Mouse (Mus musculus): ENCODE measurements around the gene Olfr372. TPM values are rescaled to one million over a fixed set of nuclear protein-coding genes. Genes with fewer than 3 reads are reported as not detected.
"Not testable (repeated sequence)": the region's sequence is repeated elsewhere in the genome, so short reads cannot be mapped to it uniquely, and the experiment has no call there.

The Olfr372 gene
- polyA plus RNA-seq, 1 experiment from 2014 or later, result not detected

DNA sequence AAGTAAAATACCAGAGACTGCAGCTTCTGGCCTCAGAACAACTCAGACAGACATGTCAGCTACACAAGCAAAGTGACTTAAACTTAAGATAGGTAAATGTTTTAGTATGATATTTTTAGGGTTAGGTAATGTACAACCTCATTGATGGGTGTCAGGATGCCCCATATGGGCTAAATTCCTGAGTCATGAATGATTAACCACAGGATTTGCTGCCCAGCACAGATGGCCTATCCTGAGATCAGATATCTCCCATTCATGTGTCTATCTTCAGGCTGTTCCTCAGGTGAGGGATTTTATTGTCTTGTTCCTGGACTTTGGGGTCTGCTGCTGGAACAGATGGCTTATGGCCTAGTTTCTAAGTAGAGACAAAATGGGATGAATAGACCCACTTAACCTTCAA, 13.6 kb downstream of the Olfr372 start:
- not testable (repeated sequence) for H3K27ac ChIP-seq (replicated peaks in 1 of 2; ENCODE audit: control insufficient read depth in 1 of 2, insufficient read depth in 1 of 2, low read depth in 2 of 2, low read length in 2 of 2); ATAC-seq (ENCODE audit: insufficient number of reproducible peaks, insufficient read depth, low FRiP score, low read depth)

GRCm38 (mm10) chr8:72057643-72058042, 16.6 kb downstream of the Olfr372 start:
- WGBS, result 69% methylated on average over 3 of the region's 4 CpGs
- H3K4me3 ChIP-seq (ENCODE audit: control insufficient read depth in 1 of 2, insufficient read depth in 1 of 2, low read depth in 1 of 2, low read length in 2 of 2), result not testable (repeated sequence)

More for the DNA sequence above, 13.6 kb downstream of the Olfr372 start:
- not testable (repeated sequence) for H3K27me3 ChIP-seq (ENCODE audit: control insufficient read depth, insufficient read depth, low read length); H3K4me3 ChIP-seq (ENCODE audit: control insufficient read depth in 1 of 2, insufficient read depth in 1 of 2, low read depth in 1 of 2, low read length in 2 of 2); H3K4me2 ChIP-seq (ENCODE audit: low read length); H3K36me3 ChIP-seq (ENCODE audit: control insufficient read depth, insufficient read depth, low read length); H3K4me1 ChIP-seq (ENCODE audit: control insufficient read depth in 2 of 2, insufficient read depth in 2 of 2, low read length in 2 of 2); H3K9me3 ChIP-seq (ENCODE audit: control insufficient read depth, low read length); H3K9ac ChIP-seq (ENCODE audit: low read length)

GRCm38 (mm10) chr8:72066819-72067399, 25.9 kb downstream of the Olfr372 start:
- H3K27me3 ChIP-seq (ENCODE audit: control insufficient read depth, insufficient read depth, low read length); H3K4me3 ChIP-seq (ENCODE audit: control insufficient read depth in 1 of 2, insufficient read depth in 1 of 2, low read depth in 1 of 2, low read length in 2 of 2); H3K9ac ChIP-seq (ENCODE audit: low read length); H3K27ac ChIP-seq (replicated peaks in 1 of 2; ENCODE audit: control insufficient read depth in 1 of 2, insufficient read depth in 1 of 2, low read depth in 2 of 2, low read length in 2 of 2); ATAC-seq (ENCODE audit: insufficient number of reproducible peaks, insufficient read depth, low FRiP score, low read depth); H3K4me2 ChIP-seq (ENCODE audit: low read length); H3K9me3 ChIP-seq (ENCODE audit: control insufficient read depth, low read length); H3K4me1 ChIP-seq (ENCODE audit: control insufficient read depth in 2 of 2, insufficient read depth in 2 of 2, low read length in 2 of 2); H3K36me3 ChIP-seq (ENCODE audit: control insufficient read depth, insufficient read depth, low read length): not testable (repeated sequence)
- WGBS, result 67% methylated on average over 1 of the region's 1 CpGs

More at GRCm38 (mm10) chr8:72057643-72058042, 16.6 kb downstream of the Olfr372 start:
- not testable (repeated sequence) for ATAC-seq (ENCODE audit: insufficient number of reproducible peaks, insufficient read depth, low FRiP score, low read depth); H3K4me2 ChIP-seq (ENCODE audit: low read length); H3K27ac ChIP-seq (replicated peaks in 1 of 2; ENCODE audit: control insufficient read depth in 1 of 2, insufficient read depth in 1 of 2, low read depth in 2 of 2, low read length in 2 of 2); H3K36me3 ChIP-seq (ENCODE audit: control insufficient read depth, insufficient read depth, low read length); H3K9me3 ChIP-seq (ENCODE audit: control insufficient read depth, low read length); H3K9ac ChIP-seq (ENCODE audit: low read length); H3K4me1 ChIP-seq (ENCODE audit: control insufficient read depth in 2 of 2, insufficient read depth in 2 of 2, low read length in 2 of 2); H3K27me3 ChIP-seq (ENCODE audit: control insufficient read depth, insufficient read depth, low read length)

GRCm38 (mm10) chr8:72082877-72083276, 41.9 kb downstream of the Olfr372 start, which contains the start of gene Olfr373:
TSS of gene Olfr373 (plus strand) at chr8:72083177.
- not testable (repeated sequence) for H3K9me3 ChIP-seq (ENCODE audit: control insufficient read depth, low read length); H3K36me3 ChIP-seq (ENCODE audit: control insufficient read depth, insufficient read depth, low read length)

DNA sequence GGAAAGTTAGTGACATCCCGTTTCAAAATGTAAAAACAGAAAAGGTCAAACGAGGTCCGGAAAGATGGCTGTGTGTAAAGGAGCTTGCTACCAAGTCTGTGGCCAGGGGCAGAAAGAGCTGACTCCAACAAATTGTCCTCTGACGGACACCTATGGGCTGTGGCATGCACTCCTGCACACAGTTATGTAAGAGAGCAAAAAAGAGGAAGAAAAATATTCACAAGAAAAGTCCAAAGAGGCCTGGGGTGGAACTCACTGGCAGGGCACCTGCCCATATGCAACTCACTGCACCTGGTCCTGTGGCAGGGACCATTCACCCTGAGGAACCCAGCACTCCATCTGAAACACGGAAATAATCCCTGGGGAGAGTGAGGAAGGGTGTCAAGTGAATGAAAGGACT, 43.7 kb downstream of the Olfr372 start:
- H3K9ac ChIP-seq (ENCODE audit: low read length), result no peak overlapping the region

More at GRCm38 (mm10) chr8:72082877-72083276, 41.9 kb downstream of the Olfr372 start, which contains the start of gene Olfr373:
- not testable (repeated sequence) for H3K9ac ChIP-seq (ENCODE audit: low read length); H3K4me2 ChIP-seq (ENCODE audit: low read length); H3K27ac ChIP-seq (replicated peaks in 1 of 2; ENCODE audit: control insufficient read depth in 1 of 2, insufficient read depth in 1 of 2, low read depth in 2 of 2, low read length in 2 of 2); H3K27me3 ChIP-seq (ENCODE audit: control insufficient read depth, insufficient read depth, low read length); H3K4me1 ChIP-seq (ENCODE audit: control insufficient read depth in 2 of 2, insufficient read depth in 2 of 2, low read length in 2 of 2); H3K4me3 ChIP-seq (ENCODE audit: control insufficient read depth in 1 of 2, insufficient read depth in 1 of 2, low read depth in 1 of 2, low read length in 2 of 2); ATAC-seq (ENCODE audit: insufficient number of reproducible peaks, insufficient read depth, low FRiP score, low read depth)

DNA sequence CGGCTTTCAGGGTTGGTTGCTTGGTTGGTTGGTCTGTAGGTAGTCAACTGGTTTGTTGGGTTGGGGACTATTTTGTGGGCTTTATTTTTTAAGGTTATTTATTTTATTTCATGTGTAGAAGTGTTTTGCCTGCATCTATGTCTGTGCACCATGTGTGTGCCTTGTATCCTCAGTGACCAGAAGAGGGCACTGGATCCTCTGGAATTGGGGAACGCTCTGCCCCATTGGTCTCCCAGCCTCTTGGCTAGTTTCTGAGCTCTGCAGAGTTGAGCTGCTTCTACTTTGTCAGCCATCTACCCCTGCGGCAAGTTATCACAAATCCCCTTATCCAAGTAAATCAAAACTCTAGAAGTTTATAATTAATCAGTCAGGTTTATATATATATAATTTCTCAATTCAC, 46.6 kb downstream of the Olfr372 start:
- not testable (repeated sequence) for H3K4me3 ChIP-seq (ENCODE audit: control insufficient read depth in 1 of 2, insufficient read depth in 1 of 2, low read depth in 1 of 2, low read length in 2 of 2); H3K9ac ChIP-seq (ENCODE audit: low read length); ATAC-seq (ENCODE audit: insufficient number of reproducible peaks, insufficient read depth, low FRiP score, low read depth); H3K27me3 ChIP-seq (ENCODE audit: control insufficient read depth, insufficient read depth, low read length); H3K27ac ChIP-seq (replicated peaks in 1 of 2; ENCODE audit: control insufficient read depth in 1 of 2, insufficient read depth in 1 of 2, low read depth in 2 of 2, low read length in 2 of 2); H3K4me2 ChIP-seq (ENCODE audit: low read length); H3K9me3 ChIP-seq (ENCODE audit: control insufficient read depth, low read length); H3K36me3 ChIP-seq (ENCODE audit: control insufficient read depth, insufficient read depth, low read length); H3K4me1 ChIP-seq (ENCODE audit: control insufficient read depth in 2 of 2, insufficient read depth in 2 of 2, low read length in 2 of 2)
- WGBS, result 83% methylated on average over 3 of the region's 3 CpGs

More for the DNA sequence above, 43.7 kb downstream of the Olfr372 start:
- Histone ChIP-seq H3K9me3 (ENCODE audit: control insufficient read depth, low read length) (no peaks in the 10 kb centered on the region), H3K4me3 (ENCODE audit: control insufficient read depth in 1 of 2, insufficient read depth in 1 of 2, low read depth in 1 of 2, low read length in 2 of 2) (no peak overlapping the region), H3K4me2 (ENCODE audit: low read length) (no peak overlapping the region), H3K27ac (replicated peaks in 1 of 2; ENCODE audit: control insufficient read depth in 1 of 2, insufficient read depth in 1 of 2, low read depth in 2 of 2, low read length in 2 of 2) (no peak overlapping the region), H3K4me1 (ENCODE audit: control insufficient read depth in 2 of 2, insufficient read depth in 2 of 2, low read length in 2 of 2) (no peaks in the 10 kb centered on the region), H3K36me3 (ENCODE audit: control insufficient read depth, insufficient read depth, low read length) (no peaks in the 10 kb centered on the region), H3K27me3 (ENCODE audit: control insufficient read depth, insufficient read depth, low read length) (no peaks in the 10 kb centered on the region)
- ATAC-seq (ENCODE audit: insufficient number of reproducible peaks, insufficient read depth, low FRiP score, low read depth), result no peak
- WGBS, result 48% methylated on average over 5 of the region's 5 CpGs

DNA sequence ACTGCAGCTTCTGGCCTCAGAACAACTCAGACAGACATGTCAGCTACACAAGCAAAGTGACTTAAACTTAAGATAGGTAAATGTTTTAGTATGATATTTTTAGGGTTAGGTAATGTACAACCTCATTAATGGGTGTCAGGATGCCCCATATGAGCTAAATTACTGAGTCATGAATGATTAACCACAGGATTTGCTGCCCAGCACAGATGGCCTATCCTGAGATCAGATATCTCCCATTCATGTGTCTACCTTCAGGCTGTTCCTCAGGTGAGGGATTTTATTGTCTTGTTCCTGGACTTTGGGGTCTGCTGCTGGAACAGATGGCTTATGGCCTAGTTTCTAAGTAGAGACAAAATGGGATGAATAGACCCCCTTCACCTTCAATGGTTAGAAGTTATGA, 55.7 kb downstream of the Olfr372 start:
- H3K36me3 ChIP-seq (ENCODE audit: control insufficient read depth, insufficient read depth, low read length); H3K9ac ChIP-seq (ENCODE audit: low read length); H3K9me3 ChIP-seq (ENCODE audit: control insufficient read depth, low read length); H3K27me3 ChIP-seq (ENCODE audit: control insufficient read depth, insufficient read depth, low read length); H3K4me1 ChIP-seq (ENCODE audit: control insufficient read depth in 2 of 2, insufficient read depth in 2 of 2, low read length in 2 of 2); H3K27ac ChIP-seq (replicated peaks in 1 of 2; ENCODE audit: control insufficient read depth in 1 of 2, insufficient read depth in 1 of 2, low read depth in 2 of 2, low read length in 2 of 2); H3K4me3 ChIP-seq (ENCODE audit: control insufficient read depth in 1 of 2, insufficient read depth in 1 of 2, low read depth in 1 of 2, low read length in 2 of 2); ATAC-seq (ENCODE audit: insufficient number of reproducible peaks, insufficient read depth, low FRiP score, low read depth); H3K4me2 ChIP-seq (ENCODE audit: low read length): not testable (repeated sequence)

DNA sequence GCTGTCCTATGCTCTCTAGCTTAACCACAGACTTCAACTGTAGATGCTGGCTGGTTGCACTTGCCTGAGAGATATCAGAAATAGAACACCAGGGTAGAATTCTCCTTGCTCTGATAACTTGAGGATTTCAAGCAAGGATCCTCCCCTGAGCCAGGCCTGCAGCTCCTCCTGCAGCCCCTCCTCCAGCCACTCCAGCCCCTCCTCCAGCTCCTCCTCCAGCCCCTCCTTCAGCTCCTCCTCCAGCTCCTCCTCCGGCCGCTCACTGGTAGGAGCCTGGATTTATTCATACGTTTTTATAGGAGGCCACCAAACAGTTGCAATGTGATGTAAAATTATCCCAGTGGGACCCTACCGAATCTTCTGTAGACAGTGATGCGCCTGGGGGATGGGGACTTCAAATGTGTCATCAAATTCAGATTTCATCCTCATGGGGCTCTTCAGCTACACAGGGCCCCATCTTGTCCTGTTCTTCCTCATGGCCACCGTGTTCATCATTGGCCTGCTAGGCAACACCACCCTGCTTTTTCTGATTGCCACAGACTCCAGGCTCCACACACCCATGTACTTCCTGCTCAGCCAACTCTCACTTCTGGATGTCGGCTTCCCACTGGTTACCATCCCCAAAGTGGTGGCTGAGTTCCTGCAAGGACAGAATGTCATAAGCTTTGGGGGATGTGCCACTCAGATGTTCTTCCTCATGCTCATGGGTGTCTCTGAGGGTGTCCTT, 58.5 kb downstream of the Olfr372 start:
- not testable (repeated sequence) for H3K4me3 ChIP-seq (ENCODE audit: control insufficient read depth in 1 of 2, insufficient read depth in 1 of 2, low read depth in 1 of 2, low read length in 2 of 2); ATAC-seq (ENCODE audit: insufficient number of reproducible peaks, insufficient read depth, low FRiP score, low read depth); H3K4me2 ChIP-seq (ENCODE audit: low read length); H3K9ac ChIP-seq (ENCODE audit: low read length); H3K9me3 ChIP-seq (ENCODE audit: control insufficient read depth, low read length); H3K4me1 ChIP-seq (ENCODE audit: control insufficient read depth in 2 of 2, insufficient read depth in 2 of 2, low read length in 2 of 2); H3K27me3 ChIP-seq (ENCODE audit: control insufficient read depth, insufficient read depth, low read length); H3K36me3 ChIP-seq (ENCODE audit: control insufficient read depth, insufficient read depth, low read length); H3K27ac ChIP-seq (replicated peaks in 1 of 2; ENCODE audit: control insufficient read depth in 1 of 2, insufficient read depth in 1 of 2, low read depth in 2 of 2, low read length in 2 of 2)
- WGBS, result 39% methylated on average over 6 of the region's 7 CpGs
